Mouse (Mus musculus): ENCODE results near the gene Pex11g. TPM values are rescaled to one million over a fixed set of nuclear protein-coding genes. Genes with fewer than 3 reads are reported as not detected.

The Pex11g gene
- polyA plus RNA-seq, 1 experiment from 2014 or later = 8.9 TPM

DNA sequence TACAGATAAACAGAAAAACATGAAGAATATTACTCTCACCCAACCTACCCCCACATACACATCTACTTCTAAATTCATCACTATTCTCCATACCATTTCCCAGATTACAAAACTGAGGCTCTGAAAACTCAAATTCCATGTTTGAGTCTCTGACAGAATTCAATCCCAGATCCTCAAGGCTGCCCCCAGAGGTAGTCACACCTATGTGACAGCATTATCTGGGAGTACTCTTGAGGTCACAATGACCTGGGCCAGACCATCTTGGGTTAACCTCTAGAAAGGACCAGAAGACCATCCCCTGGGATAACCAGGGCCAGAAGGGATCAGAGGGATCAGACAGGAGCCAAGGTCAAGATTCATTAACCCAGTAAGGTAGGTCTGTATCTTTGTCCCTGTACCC, 3.1 kb upstream of the Pex11g start, which contains the start of gene Tex45:
Gene Tex45 (plus strand): TSS at position 301 of the 400 bp plus-strand sequence.
- H3K4me1 ChIP-seq (replicated peaks) = peaks cover 3% of the 10 kb centered on the region
- no peak for ATAC-seq
- no peak within 1 kb of the TSS for H3K9ac ChIP-seq
- H3K27ac ChIP-seq = no peak within 1 kb of the TSS
- no peak within 1 kb of the TSS for H3K4me2 ChIP-seq (replicated peaks)
- no peak within 1 kb of the TSS for H3K4me3 ChIP-seq (replicated peaks)
- no peaks in the 10 kb centered on the region for H3K27me3 ChIP-seq (replicated peaks)
- H3K36me3 ChIP-seq = no peaks in the 10 kb centered on the region
- H3K9me3 ChIP-seq = no peaks in the 10 kb centered on the region

DNA sequence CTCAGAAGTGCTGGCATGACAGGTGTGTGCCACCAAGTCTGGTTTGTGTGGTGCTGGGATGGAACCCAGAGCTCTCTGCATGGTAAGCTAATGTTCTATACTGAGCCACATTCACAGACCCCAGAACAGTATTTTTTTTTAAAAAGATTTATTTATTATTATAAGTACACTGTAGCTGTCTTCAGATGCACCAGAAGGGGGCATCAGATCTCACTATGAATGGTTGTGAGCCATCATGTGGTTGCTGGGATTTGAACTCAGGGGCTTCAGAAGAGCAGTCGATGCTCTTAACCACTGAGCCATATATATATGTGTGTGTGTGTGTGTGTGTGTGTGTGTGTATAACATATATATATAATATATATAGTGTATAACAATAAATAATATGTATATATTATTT, 1.4 kb upstream of the Pex11g start:
- no peak for ATAC-seq
- 97% methylated on average over 1 of the region's 1 CpGs for WGBS

DNA sequence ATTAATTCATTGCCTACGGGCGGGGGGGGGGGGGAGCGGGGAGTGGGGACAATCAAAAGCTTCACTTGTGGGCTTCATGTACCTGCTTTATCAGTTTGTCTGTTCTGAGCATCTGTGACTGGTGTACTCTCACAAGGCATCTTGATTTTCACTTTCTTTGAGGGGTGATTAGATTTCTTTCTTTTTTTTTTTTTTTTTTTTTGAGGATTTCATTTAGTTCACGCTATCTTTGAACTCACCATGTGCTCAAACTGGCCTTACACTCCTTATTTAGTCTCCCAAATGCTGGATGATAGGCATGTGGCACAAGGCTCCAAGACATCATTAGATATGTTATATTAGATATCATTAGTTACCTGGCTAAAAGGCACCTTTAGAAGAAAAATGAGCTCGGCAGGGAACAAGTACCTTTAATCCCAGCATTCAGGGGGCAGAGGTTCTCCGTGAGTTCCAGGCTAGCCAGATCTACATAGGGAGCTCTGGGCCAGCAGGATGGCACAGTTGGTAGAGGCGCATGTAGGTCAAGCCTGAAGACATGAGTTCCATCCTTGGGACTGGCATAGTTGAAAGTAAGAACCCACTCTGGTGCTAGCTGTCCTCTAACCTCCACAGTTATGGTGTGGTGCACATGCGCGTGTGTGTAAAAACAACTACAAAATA, 536 bp upstream of the Pex11g start:
- ATAC-seq = no peak; the same call in 1 of the 2 replicates
- peaks cover 3% of the 10 kb centered on the region for H3K4me1 ChIP-seq (replicated peaks)
- H3K4me3 ChIP-seq (replicated peaks) = peak overlapping the region; percentile 49
- no peaks in the 10 kb centered on the region for H3K9me3 ChIP-seq
- peak overlapping the region; percentile 59 for H3K9ac ChIP-seq
- H3K27me3 ChIP-seq (replicated peaks) = no peaks in the 10 kb centered on the region
- peak overlapping the region; percentile 67; the same call in 1 of the 2 replicates for H3K27ac ChIP-seq
- H3K36me3 ChIP-seq = no peaks in the 10 kb centered on the region
- peak overlapping the region; percentile 74 for H3K4me2 ChIP-seq (replicated peaks)
- WGBS = 54% methylated on average over 9 of the region's 9 CpGs

More for the DNA sequence above, 1.4 kb upstream of the Pex11g start:
- no peaks in the 10 kb centered on the region for H3K9me3 ChIP-seq
- peaks cover 3% of the 10 kb centered on the region for H3K4me1 ChIP-seq (replicated peaks)
- H3K4me2 ChIP-seq (replicated peaks) = no peak overlapping the region
- no peaks in the 10 kb centered on the region for H3K36me3 ChIP-seq
- no peaks in the 10 kb centered on the region for H3K27me3 ChIP-seq (replicated peaks)
- H3K9ac ChIP-seq = no peak overlapping the region
- no peak overlapping the region for H3K27ac ChIP-seq
- no peak overlapping the region for H3K4me3 ChIP-seq (replicated peaks)

GRCm38 (mm10) chr8:3464309-3464708, 3.2 kb downstream of the Pex11g start:
- 47% methylated on average over 5 of the region's 5 CpGs for WGBS
- Histone ChIP-seq H3K27ac (no peak overlapping the region), H3K36me3 (no peaks in the 10 kb centered on the region), H3K9me3 (no peaks in the 10 kb centered on the region), H3K4me1 (replicated peaks) (peaks cover 3% of the 10 kb centered on the region), H3K9ac (no peak overlapping the region), H3K4me3 (replicated peaks) (no peak overlapping the region), H3K27me3 (replicated peaks) (no peaks in the 10 kb centered on the region), H3K4me2 (replicated peaks) (no peak overlapping the region)
- no peak for ATAC-seq

DNA sequence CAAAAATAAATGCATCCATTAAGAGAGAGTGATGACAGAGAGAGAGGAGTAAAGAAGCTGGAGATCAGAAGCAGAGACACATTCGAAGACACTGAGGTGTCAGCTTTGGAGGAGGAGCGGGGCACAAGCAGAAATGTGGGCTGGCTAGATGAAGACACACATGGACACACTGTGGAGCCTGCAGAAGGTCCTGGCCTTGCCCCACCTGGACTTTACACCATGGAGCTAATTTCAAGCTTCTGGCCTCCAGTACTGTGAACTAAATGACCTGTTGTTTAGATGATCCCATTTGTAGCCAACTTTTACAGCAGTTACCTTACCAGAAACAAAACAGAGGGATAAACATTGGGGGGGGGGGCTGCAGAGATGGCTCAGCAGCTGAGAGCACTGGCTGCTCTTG, 4.2 kb downstream of the Pex11g start:
- Histone ChIP-seq H3K9me3 (no peaks in the 10 kb centered on the region), H3K9ac (no peak overlapping the region), H3K4me2 (replicated peaks) (no peak overlapping the region), H3K27ac (no peak overlapping the region), H3K4me1 (replicated peaks) (peaks cover 3% of the 10 kb centered on the region), H3K27me3 (replicated peaks) (no peaks in the 10 kb centered on the region), H3K36me3 (no peaks in the 10 kb centered on the region), H3K4me3 (replicated peaks) (no peak overlapping the region)
- WGBS = 88% methylated on average over 2 of the region's 2 CpGs
- no peak for ATAC-seq

DNA sequence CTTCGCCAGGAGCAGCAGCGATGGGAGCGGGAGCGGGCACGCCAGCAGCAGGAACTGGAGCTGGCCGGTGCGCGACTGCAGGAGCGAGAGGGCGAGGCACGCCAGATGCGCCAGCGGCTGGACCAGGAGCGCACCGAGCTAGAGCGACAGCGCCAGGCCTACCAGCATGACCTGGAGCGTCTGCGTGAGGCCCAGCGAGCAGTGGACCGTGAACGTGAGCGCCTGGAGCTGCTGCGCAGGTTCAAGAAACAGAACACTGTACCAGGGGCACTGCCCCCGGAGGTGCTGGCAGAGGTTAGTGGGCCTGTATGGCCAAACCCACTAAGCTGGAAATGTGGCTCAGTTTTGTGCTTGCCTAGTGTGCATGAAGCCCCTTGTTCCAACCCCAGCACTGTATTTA, 15.5 kb downstream of the Pex11g start:
- WGBS = 95% methylated on average over 25 of the region's 25 CpGs
- H3K4me3 ChIP-seq (replicated peaks) = no peak overlapping the region
- no peak overlapping the region for H3K27ac ChIP-seq
- no peak for ATAC-seq
- H3K27me3 ChIP-seq (replicated peaks) = no peaks in the 10 kb centered on the region
- H3K4me1 ChIP-seq (replicated peaks) = no peaks in the 10 kb centered on the region
- H3K4me2 ChIP-seq (replicated peaks) = no peak overlapping the region
- H3K9me3 ChIP-seq = no peaks in the 10 kb centered on the region
- peaks cover 36% of the 10 kb centered on the region for H3K36me3 ChIP-seq
- H3K9ac ChIP-seq = no peak overlapping the region

GRCm38 (mm10) chr8:3450670-3451069, 16.8 kb downstream of the Pex11g start:
- Histone ChIP-seq H3K27ac (no peak overlapping the region), H3K4me2 (replicated peaks) (no peak overlapping the region), H3K9ac (no peak overlapping the region), H3K36me3 (peaks cover 36% of the 10 kb centered on the region), H3K27me3 (replicated peaks) (no peaks in the 10 kb centered on the region), H3K4me1 (replicated peaks) (no peaks in the 10 kb centered on the region), H3K4me3 (replicated peaks) (no peak overlapping the region), H3K9me3 (no peaks in the 10 kb centered on the region)
- ATAC-seq = peak; percentile 58; the same call in 1 of the 2 replicates
- 33% methylated on average over 5 of the region's 5 CpGs for WGBS

GRCm38 (mm10) chr8:3449226-3449625, 18.3 kb downstream of the Pex11g start:
- Histone ChIP-seq H3K27me3 (replicated peaks) (no peaks in the 10 kb centered on the region), H3K4me1 (replicated peaks) (no peaks in the 10 kb centered on the region), H3K4me3 (replicated peaks) (no peak overlapping the region), H3K27ac (no peak overlapping the region), H3K9ac (no peak overlapping the region), H3K4me2 (replicated peaks) (no peak overlapping the region), H3K36me3 (peaks cover 40% of the 10 kb centered on the region), H3K9me3 (no peaks in the 10 kb centered on the region)
- no peak for ATAC-seq
- 86% methylated on average over 2 of the region's 2 CpGs for WGBS

GRCm38 (mm10) chr8:3439510-3439909, 28.0 kb downstream of the Pex11g start:
- no peak overlapping the region for H3K4me3 ChIP-seq (replicated peaks)
- WGBS = 71% methylated on average over 12 of the region's 12 CpGs
- no peaks in the 10 kb centered on the region for H3K27me3 ChIP-seq (replicated peaks)
- no peaks in the 10 kb centered on the region for H3K4me1 ChIP-seq (replicated peaks)
- no peaks in the 10 kb centered on the region for H3K9me3 ChIP-seq
- H3K4me2 ChIP-seq (replicated peaks) = no peak overlapping the region
- H3K36me3 ChIP-seq = peaks cover 28% of the 10 kb centered on the region
- no peak for ATAC-seq
- no peak overlapping the region for H3K27ac ChIP-seq
- no peak overlapping the region for H3K9ac ChIP-seq

DNA sequence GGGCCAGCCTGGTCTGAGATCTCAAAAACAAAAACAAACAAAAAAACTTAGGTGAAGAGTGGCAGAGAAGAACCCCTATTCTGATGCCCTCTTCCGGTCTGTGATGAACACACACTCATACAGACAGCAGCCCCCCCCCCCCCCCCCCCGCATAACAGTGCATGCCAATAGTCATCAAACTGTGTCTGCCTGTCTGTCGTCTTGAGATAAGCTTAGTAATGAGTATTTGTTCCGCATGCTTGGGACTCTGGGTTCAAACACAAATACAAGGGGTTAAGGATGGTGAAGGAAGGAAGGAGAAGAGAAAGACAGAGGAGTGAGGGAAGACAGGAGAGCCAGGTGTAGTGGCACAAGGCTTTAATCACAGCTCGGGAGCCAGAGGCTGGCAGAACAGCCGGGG, 31.0 kb downstream of the Pex11g start:
- Histone ChIP-seq H3K4me1 (replicated peaks) (no peaks in the 10 kb centered on the region), H3K4me2 (replicated peaks) (no peak overlapping the region), H3K9me3 (no peaks in the 10 kb centered on the region), H3K4me3 (replicated peaks) (no peak overlapping the region), H3K36me3 (peaks cover 41% of the 10 kb centered on the region), H3K9ac (no peak overlapping the region), H3K27me3 (replicated peaks) (no peaks in the 10 kb centered on the region), H3K27ac (no peak overlapping the region)
- 83% methylated on average over 5 of the region's 6 CpGs for WGBS
- ATAC-seq = no peak

- Histone ChIP-seq H3K9me3 (no peaks in the 10 kb centered on the region), H3K9ac (no peak overlapping the region), H3K27ac (no peak overlapping the region), H3K4me2 (replicated peaks) (no peak overlapping the region), H3K36me3 (peaks cover 15% of the 10 kb centered on the region; the same call in 1 of the 2 replicates), H3K4me3 (replicated peaks) (no peak overlapping the region), H3K27me3 (replicated peaks) (no peaks in the 10 kb centered on the region), H3K4me1 (replicated peaks) (no peaks in the 10 kb centered on the region)
- 74% methylated on average over 3 of the region's 3 CpGs for WGBS
- ATAC-seq = no peak
These were observed 36.4 kb downstream of the Pex11g start for GRCm38 (mm10) chr8:3431113-3431512.

DNA sequence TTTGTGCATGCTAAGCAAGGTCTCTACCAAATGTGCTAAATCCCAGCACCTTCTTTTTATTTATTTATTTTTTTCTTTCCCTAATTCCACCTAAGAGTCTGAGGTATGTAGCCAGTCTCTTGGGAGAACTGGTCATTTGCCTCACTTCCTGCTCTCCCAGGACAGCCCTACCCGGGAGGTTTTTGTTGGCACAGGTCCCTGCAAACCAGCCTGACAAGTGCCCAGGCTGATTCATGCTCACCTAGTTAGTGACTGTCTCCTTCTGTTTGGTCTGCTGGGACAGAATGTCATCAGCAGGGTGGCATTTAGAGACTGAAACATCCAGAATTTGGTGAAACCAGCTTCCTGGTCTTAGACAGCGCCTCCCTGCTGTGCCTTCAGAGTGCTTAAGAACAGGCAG, 37.5 kb downstream of the Pex11g start:
- Histone ChIP-seq H3K4me1 (replicated peaks) (no peaks in the 10 kb centered on the region), H3K9me3 (no peaks in the 10 kb centered on the region), H3K27me3 (replicated peaks) (no peaks in the 10 kb centered on the region), H3K27ac (no peak overlapping the region), H3K4me2 (replicated peaks) (no peak overlapping the region), H3K36me3 (peaks cover 15% of the 10 kb centered on the region; the same call in 1 of the 2 replicates), H3K4me3 (replicated peaks) (no peak overlapping the region), H3K9ac (no peak overlapping the region)
- 75% methylated on average over 2 of the region's 2 CpGs for WGBS
- ATAC-seq = no peak

DNA sequence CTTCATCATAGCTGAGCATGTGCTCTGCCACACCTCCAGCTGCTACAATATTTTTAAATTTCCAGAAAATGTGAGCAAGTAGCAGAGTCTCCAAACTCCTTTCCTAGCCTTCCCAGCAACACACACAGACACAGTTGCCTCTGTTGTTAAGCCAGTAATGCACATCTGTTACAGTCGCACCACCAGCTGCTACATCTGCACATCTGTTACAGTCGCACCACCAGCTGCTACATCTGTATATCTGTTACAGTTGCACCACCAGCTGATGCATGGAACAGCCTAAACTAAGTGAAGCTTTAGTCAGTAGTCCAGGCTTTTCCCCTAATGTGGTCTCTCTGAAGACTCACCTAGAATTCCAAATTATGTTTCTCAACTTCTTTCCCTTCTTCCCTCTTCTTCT, 39.1 kb downstream of the Pex11g start:
- ATAC-seq = no peak
- Histone ChIP-seq H3K36me3 (peaks cover 15% of the 10 kb centered on the region; the same call in 1 of the 2 replicates), H3K4me2 (replicated peaks) (no peak overlapping the region), H3K9me3 (no peaks in the 10 kb centered on the region), H3K4me3 (replicated peaks) (no peak overlapping the region), H3K27ac (no peak overlapping the region), H3K27me3 (replicated peaks) (no peaks in the 10 kb centered on the region), H3K4me1 (replicated peaks) (no peaks in the 10 kb centered on the region), H3K9ac (no peak overlapping the region)
- WGBS = 74% methylated on average over 2 of the region's 2 CpGs
